In the genomic region with DNA sequence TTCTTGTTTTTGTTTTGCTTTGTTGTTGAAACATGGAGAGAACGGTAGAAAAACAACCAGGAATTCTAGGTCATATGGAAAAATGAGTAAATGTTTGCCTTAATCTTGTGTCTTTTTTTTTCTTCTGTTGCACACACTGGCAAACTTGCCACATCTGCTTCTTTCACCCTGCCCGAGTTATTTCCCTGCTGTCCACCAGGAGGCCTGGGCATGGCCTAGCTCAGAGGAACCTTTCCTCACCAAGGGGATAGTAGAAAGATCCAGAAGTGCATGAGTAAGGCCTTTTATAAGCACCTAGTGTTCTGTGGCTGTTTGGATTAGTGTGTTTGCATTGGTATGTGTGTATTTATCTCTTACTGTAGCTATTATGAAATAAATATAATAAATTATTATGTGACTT, we compare ENCODE assay signal across 8 mouse cellular contexts. TPM values are rescaled to one million over a fixed set of nuclear protein-coding genes. Genes with fewer than 3 reads are reported as not detected.
DNase-seq lines count a peak whose midpoint lies in the region; ATAC-seq and TF ChIP-seq lines count a peak whose summit lies in the region.

No protein-coding gene starts in this region.

- no peak overlapping the region for H3K4me3 ChIP-seq in intestine, postnatal 0 days (ENCODE audit: low read depth, low read length)
- no peak overlapping the region for H3K4me3 ChIP-seq in intestine, embryonic 15.5 days (replicated peaks)
- no peak overlapping the region for H3K4me3 ChIP-seq in midbrain, embryonic 13.5 days (replicated peaks)
- no peak overlapping the region for H3K4me3 ChIP-seq in midbrain, embryonic 14.5 days (replicated peaks; ENCODE audit: low read depth, low read length)

- no peak overlapping the region for H3K27ac ChIP-seq in intestine, postnatal 0 days (ENCODE audit: low read depth, low read length)
- H3K27ac ChIP-seq in intestine, embryonic 15.5 days = no peak overlapping the region
- H3K27ac ChIP-seq in midbrain, embryonic 13.5 days = no peak overlapping the region
- no peak overlapping the region for H3K27ac ChIP-seq in midbrain, embryonic 14.5 days (replicated peaks; ENCODE audit: low read depth, low read length)

- no peaks in the 10 kb centered on the region for H3K4me1 ChIP-seq in intestine, postnatal 0 days (replicated peaks; ENCODE audit: control insufficient read depth, insufficient read depth, low read length)
- H3K4me1 ChIP-seq in intestine, embryonic 15.5 days (replicated peaks) = no peaks in the 10 kb centered on the region
- H3K4me1 ChIP-seq in midbrain, embryonic 13.5 days (replicated peaks) = no peaks in the 10 kb centered on the region
- H3K4me1 ChIP-seq in midbrain, embryonic 14.5 days (ENCODE audit: control insufficient read depth, insufficient read depth, low read length) = no peaks in the 10 kb centered on the region; the same call in 1 of the 2 replicates

- no peak overlapping the region for H3K9ac ChIP-seq in intestine, postnatal 0 days (ENCODE audit: low read depth, low read length)
- no peak overlapping the region for H3K9ac ChIP-seq in intestine, embryonic 15.5 days
- H3K9ac ChIP-seq in midbrain, embryonic 13.5 days (replicated peaks) = no peak overlapping the region
- H3K9ac ChIP-seq in midbrain, embryonic 14.5 days (replicated peaks; ENCODE audit: low read length) = no peak overlapping the region

- ATAC-seq in intestine, postnatal 0 days = no peak
- no peak for ATAC-seq in intestine, embryonic 15.5 days
- peak; percentile 28 for ATAC-seq in activated CD4-positive, CD25-positive, alpha-beta regulatory T cell, adult 4 months
- ATAC-seq in midbrain, embryonic 13.5 days = no peak
- ATAC-seq in midbrain, embryonic 14.5 days (ENCODE audit: low FRiP score, low TSS enrichment) = no peak

- peak; percentile 77 for TF ChIP-seq CTCF in intestine, postnatal 0 days (IDR thresholded peaks at IDR 0.05; ENCODE audit: low read depth)

- H3K36me3 ChIP-seq in intestine, postnatal 0 days (ENCODE audit: control insufficient read depth, insufficient read depth) = no peaks in the 10 kb centered on the region
- H3K36me3 ChIP-seq in intestine, embryonic 15.5 days = no peaks in the 10 kb centered on the region
- H3K36me3 ChIP-seq in midbrain, embryonic 13.5 days = no peaks in the 10 kb centered on the region
- no peaks in the 10 kb centered on the region for H3K36me3 ChIP-seq in midbrain, embryonic 14.5 days (ENCODE audit: control insufficient read depth, insufficient read depth, low read length)

- H3K27me3 ChIP-seq in intestine, postnatal 0 days (replicated peaks; ENCODE audit: control insufficient read depth, insufficient read depth, low read length) = no peaks in the 10 kb centered on the region
- H3K27me3 ChIP-seq in intestine, embryonic 15.5 days (replicated peaks) = no peaks in the 10 kb centered on the region
- H3K27me3 ChIP-seq in midbrain, embryonic 13.5 days = no peaks in the 10 kb centered on the region
- H3K27me3 ChIP-seq in midbrain, embryonic 14.5 days (ENCODE audit: control insufficient read depth, insufficient read depth, low read length) = no peaks in the 10 kb centered on the region

- 56% methylated on average over 2 of the region's 2 CpGs for whole genome bisulfite sequencing in intestine, postnatal 0 days
- 61% methylated on average over 2 of the region's 2 CpGs for WGBS in intestine, embryonic 15.5 days
- WGBS in midbrain, embryonic 13.5 days = 66% methylated on average over 2 of the region's 2 CpGs
- WGBS in midbrain, embryonic 14.5 days = 65% methylated on average over 2 of the region's 2 CpGs

- DNase-seq in CD4-positive, CD25-positive, alpha-beta regulatory T cell, adult 2 months (ENCODE audit: low read depth, low spot score) = peak; percentile 65
- peak; percentile 13 to 22 for DNase-seq in lung, adult 18-20 months
- DNase-seq in midbrain, embryonic 14.5 days = no peak
- no peak for DNase-seq in spleen, adult 18-20 months

- H3K9me3 ChIP-seq in intestine, postnatal 0 days (ENCODE audit: control insufficient read depth) = no peaks in the 10 kb centered on the region
- H3K9me3 ChIP-seq in intestine, embryonic 15.5 days = no peaks in the 10 kb centered on the region
- H3K9me3 ChIP-seq in midbrain, embryonic 13.5 days = no peaks in the 10 kb centered on the region
- H3K9me3 ChIP-seq in midbrain, embryonic 14.5 days (ENCODE audit: control insufficient read depth, low read length) = no peaks in the 10 kb centered on the region

- H3K4me2 ChIP-seq in intestine, postnatal 0 days (replicated peaks; ENCODE audit: low read depth) = no peak overlapping the region
- H3K4me2 ChIP-seq in intestine, embryonic 15.5 days (replicated peaks) = no peak overlapping the region
- no peak overlapping the region for H3K4me2 ChIP-seq in midbrain, embryonic 13.5 days (replicated peaks)
- H3K4me2 ChIP-seq in midbrain, embryonic 14.5 days (ENCODE audit: low read length) = no peak overlapping the region

RNA-seq across cellular contexts. Expression of gene Dpt, which starts 34.2 kb away (rescaled TPM):
- 22.6 and 27.9 TPM in 2 replicates for polyA plus RNA-seq in intestine, postnatal 0 days (2015; fragmentation: Nextera tagmentation; extraction: Ambion mirVana)
- 5.7 and 8.2 TPM in 2 replicates for polyA plus RNA-seq in intestine, embryonic 15.5 days (2015; fragmentation: Nextera tagmentation; extraction: Ambion mirVana)
- polyA plus RNA-seq in activated CD4-positive, CD25-positive, alpha-beta regulatory T cell, adult 4 months (2017; shearing (Covaris generic)) = under 1 TPM; 0.57 to 0.83 TPM
- 0.15 TPM in 1 of 2 replicates, not detected in the other for polyA plus RNA-seq in midbrain, embryonic 13.5 days (2015; fragmentation: Nextera tagmentation; extraction: Ambion mirVana)
- not detected in 2 replicates for polyA plus RNA-seq in midbrain, embryonic 14.5 days (2014; fragmentation: Nextera tagmentation; extraction: Ambion mirVana)

Comparison
In these comparisons a context has a peak if more than half of its experiments do, and no peak if none do; other contexts are left out.
1. DNase-seq: peak in CD4-positive, CD25-positive, alpha-beta regulatory T cell, adult 2 months (single experiment) and lung, adult 18-20 months (2 of 2); none in midbrain, embryonic 14.5 days (single experiment) and spleen, adult 18-20 months (0 of 2).